Mouse (Mus musculus) heart, adult 2 months (tissue): Measurements from ENCODE around the gene Cacna1d.

Experiments used
- CTCF ChIP-seq: fragments of 200-600 bp; IDR thresholded peaks from 2 replicates; pipeline ENCODE4 v1.8.1; 2022; ENCODE audit warnings: antibody characterized with exemption, mild to moderate bottlenecking, moderate library complexity
- EP300 ChIP-seq: fragments of 200-500 bp; IDR thresholded peaks from 2 replicates; pipeline ENCODE4 v1.6.1; 2011; ENCODE audit warnings: low read depth, low read length, control low read depth; ENCODE audit not compliant: insufficient read depth
- POLR2A ChIP-seq: fragments of 200-500 bp; IDR thresholded peaks from 2 replicates; pipeline ENCODE4 v1.6.1; 2011; ENCODE audit warnings: mild to moderate bottlenecking, low read depth, low read length, control low read depth; ENCODE audit not compliant: insufficient read depth

GRCm38 (mm10) chr14:30292135-30292463, 199.2 kb downstream of the Cacna1d start:
- no peak for TF ChIP-seq EP300
- TF ChIP-seq CTCF = no peak
- TF ChIP-seq POLR2A = no peak
